Mouse (Mus musculus) brain, adult 2 months (tissue): ENCODE data around the gene Myocd.

ENCODE experiments used
- DNase-seq: peaks from one replicate; pipeline ENCODE4 v3.0.0; 2011; ENCODE audit warnings: low read depth, low spot score

The Myocd gene

DNA sequence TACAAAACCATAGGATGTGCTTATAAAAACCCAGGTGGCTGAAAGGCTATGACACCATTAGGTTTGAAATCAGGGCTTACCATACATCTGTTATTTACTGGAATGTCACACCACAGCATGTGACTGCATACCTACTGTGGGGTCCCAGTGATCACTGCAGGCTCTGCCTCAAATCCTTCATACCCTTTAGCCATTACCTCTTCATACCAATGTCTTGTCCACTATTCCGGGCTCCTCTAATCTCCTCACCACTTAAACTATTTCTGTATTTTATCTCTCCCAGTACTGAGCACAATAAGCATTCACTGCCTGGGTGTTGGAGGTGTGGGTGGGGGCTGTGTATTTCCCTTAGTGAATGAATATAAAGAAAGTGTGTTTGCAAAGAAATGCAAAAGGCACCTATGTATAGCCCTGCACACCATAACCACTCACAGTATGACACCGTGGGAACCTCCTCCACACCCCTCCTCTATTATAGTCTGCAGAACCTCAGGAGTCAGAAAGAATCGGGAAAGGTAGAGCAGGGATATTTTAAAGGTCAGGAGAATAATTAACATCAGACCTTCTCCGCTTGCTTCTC lies 126.9 kb downstream of the Myocd start:
- peak; percentile 47 for DNase-seq

DNA sequence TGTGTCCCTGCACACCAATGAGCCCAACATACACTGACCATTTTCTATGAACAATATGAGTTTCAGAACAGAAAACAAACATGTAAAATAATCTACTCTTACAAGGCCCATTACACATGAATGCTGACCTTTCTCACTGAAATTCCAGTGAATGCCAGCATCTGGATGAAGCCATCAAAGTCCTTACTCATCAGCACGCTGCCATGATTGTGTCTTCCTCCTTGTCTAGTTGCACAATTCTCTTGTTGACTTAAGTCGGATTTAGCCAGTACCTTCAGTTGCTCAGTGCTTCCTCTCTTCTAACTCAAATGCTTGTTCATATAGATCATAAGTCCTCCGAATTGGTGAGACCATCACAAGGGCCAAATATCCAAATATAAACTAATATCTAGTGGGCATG lies 130.8 kb downstream of the Myocd start:
- no peak for DNase-seq

DNA sequence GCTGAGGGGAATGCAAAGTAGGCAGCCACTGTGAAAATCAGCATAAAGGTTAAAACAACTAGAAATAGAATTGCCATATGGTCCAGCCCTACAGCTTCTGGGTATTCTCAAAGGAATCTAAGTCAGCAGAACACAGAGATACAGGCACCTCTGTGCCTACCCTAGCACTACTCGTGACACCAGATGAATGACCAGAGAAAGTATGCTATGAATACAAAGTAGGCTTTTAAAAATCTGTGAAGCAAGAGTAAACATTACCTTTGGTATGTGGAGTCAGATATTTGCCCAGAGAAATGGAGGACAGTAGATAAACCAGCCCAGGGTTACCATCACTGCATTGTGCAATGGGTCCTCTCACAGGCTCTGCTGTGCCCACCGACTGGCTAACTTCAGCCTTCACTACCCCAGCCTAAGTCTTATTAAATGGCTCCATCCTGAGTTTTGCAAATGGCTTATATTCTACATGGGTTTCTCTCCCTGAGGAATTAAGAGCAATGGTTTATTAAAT lies 132.6 kb downstream of the Myocd start:
- DNase-seq, result peak; percentile 73

DNA sequence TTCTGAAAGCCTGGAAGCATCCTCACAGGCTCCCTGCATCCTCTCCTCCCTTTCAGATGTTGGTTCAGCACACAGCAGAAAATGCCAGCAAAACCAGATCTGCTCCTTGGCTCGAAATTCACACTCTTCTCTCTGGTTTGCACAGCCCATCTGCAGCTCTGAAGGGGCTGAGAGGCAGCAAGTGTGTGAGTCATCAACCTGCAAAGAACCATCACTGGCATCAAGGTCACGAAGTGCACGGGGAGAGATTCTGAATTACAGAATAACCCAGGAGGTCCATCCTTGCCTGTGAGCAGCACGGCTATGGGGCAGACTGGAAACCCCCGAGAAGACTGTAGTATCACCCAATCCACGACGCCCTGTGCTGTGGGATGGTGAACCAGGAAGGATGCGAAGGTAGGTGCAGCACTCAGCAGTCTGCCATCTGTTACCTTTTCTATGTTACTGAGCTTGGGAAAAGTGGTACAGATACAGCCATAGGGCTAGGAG lies 134.5 kb downstream of the Myocd start:
- peak; percentile 94 for DNase-seq

DNA sequence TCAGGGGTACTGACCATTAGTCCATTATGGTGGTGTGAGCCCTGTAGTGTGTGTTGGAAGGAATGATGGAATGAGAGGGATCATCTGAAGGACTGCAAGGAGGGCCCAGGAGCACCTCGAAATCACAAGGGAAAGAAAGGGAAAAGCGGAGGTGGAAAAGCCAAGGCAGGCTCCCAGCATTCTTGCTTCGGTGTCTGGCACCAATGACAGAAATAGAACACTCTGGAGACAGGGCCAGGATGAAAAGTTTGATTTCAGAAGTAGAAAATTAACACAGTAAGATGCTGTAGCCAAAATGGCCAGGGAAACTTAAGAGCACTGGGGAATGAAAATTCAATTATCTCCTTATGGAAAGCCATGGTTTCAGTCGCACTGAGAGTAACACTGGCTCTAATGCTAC lies 136.1 kb downstream of the Myocd start:
- peak; percentile 81 for DNase-seq

DNA sequence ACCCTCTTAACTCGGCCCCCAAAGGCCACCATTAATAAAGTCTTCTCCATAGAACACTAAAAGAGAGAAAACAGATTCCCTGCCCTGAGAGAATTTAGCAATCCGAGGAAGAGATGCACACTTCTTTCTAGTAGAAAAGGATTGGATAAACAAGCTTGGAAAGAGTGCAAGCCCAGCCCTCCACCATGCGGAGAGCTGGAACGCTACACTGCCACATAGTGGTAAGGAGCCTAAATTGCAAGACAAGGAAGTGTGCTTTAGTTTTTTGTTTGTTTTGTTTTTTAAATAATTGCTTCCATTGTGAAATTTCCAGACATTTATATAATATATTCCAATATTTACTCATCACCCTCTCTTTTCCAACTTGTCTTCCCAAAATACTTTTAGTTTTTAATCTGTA lies 140.7 kb downstream of the Myocd start:
- no peak for DNase-seq

DNA sequence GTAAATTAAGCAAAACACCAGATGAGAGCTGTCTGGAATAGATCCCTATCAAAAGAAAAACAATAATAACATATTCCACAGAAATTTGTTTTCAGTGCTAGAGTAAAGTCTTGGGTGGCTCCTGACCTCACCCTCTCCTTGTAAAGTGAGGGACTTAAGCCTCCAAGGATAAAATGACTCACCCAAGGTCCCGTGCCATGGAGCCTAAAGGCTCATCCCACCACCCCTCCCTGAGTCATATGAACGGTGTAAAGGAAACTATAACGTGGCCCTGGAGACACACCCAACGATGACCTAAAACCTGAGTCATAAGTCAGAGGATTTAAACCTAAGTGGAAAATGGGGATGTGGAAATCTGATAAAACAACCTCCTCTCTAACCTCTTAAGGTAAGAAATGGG lies 141.1 kb downstream of the Myocd start:
- DNase-seq, result no peak

DNA sequence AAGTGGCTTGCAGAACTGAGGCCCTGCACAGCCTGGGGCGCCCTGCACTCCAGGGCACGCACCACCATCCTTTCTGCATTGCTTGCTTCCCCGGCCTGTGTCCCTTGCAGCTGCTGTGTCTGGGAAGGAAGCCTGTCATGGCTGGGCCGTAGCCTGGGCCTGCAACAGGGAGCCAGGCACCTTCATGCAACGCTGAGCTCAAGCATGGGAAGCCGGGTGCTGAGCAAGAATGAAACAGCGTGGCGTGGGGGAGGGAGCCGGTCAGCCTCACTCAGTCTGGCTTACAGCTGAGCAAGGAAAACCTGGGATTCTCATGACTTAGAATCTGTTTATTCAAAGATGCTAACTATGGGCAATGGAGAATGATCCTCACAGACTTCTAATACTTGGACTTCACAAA lies 143.2 kb downstream of the Myocd start:
- DNase-seq, result peak; percentile 72
